Mouse (Mus musculus) E14TG2a.4 (cell line): ENCODE data around the gene Mybph.
A peak's percentile ranks its signal among the peaks of the same experiment; 100 is the strongest.
"Not testable (repeated sequence)": the region's sequence is repeated elsewhere in the genome, so short reads cannot be mapped to it uniquely, and the experiment has no call there.

Experiments
- H3K27me3 ChIP-seq: 2 replicates; pipeline ENCODE4 v1.6.1; 2014; ENCODE audit warnings: low read length, control low read depth; ENCODE audit not compliant: insufficient read depth
- H3K36me3 ChIP-seq: 2 replicates; pipeline ENCODE4 v1.6.1; 2014; ENCODE audit warnings: low read length, control low read depth; ENCODE audit not compliant: insufficient read depth
- H3K4me1 ChIP-seq: replicated peaks from 2 replicates; pipeline ENCODE4 v1.6.1; 2014; ENCODE audit warnings: low read depth, low read length, control low read depth
- H3K4me3 ChIP-seq: replicated peaks from 2 replicates; pipeline ENCODE4 v1.5.1; 2014; ENCODE audit warnings: mild to moderate bottlenecking, low read length
- H3K9me3 ChIP-seq: 2 replicates; pipeline ENCODE4 v1.6.1; 2014; ENCODE audit warnings: low read length, control low read depth
- CTCF ChIP-seq: conservative IDR thresholded peaks from 2 replicates; pipeline ENCODE4 v1.5.1; 2014; ENCODE audit warnings: low read length
- NANOG ChIP-seq: IDR thresholded peaks from 2 replicates; pipeline ENCODE4 v1.6.1; 2014; ENCODE audit warnings: borderline replicate concordance, low read length, mixed read lengths
- POU5F1 ChIP-seq: IDR thresholded peaks from 2 replicates; pipeline ENCODE4 v1.6.1; 2014; ENCODE audit warnings: low read length, borderline replicate concordance

Mybph gene

GRCm38 (mm10) chr1:134243948-134244914, 51.0 kb downstream of the Mybph start:
- Histone ChIP-seq H3K27me3 (peaks cover 68% of the 10 kb centered on the region), H3K36me3 (no peaks in the 10 kb centered on the region), H3K9me3 (no peaks in the 10 kb centered on the region), H3K4me3 (0 out of 2 replicates have a peak overlapping the region, but pooled peaks have one; percentile 5), H3K4me1 (peaks cover 22% of the 10 kb centered on the region)
- TF ChIP-seq NANOG (no peak), CTCF (peak; percentile 80)

- Histone ChIP-seq H3K27me3 (peaks cover 60% of the 10 kb centered on the region), H3K4me3 (peak overlapping the region; percentile 39; the same call in 1 of the 2 replicates), H3K4me1 (peaks cover 22% of the 10 kb centered on the region), H3K9me3 (no peaks in the 10 kb centered on the region), H3K36me3 (no peaks in the 10 kb centered on the region)
- TF ChIP-seq NANOG (no peak), POU5F1 (no peak), CTCF (no peak)
Measured at GRCm38 (mm10) chr1:134245004-134245717, 51.9 kb downstream of the Mybph start.

GRCm38 (mm10) chr1:134246590-134246989, 53.3 kb downstream of the Mybph start:
- peaks cover 45% of the 10 kb centered on the region for H3K27me3 ChIP-seq
- TF ChIP-seq POU5F1 (no peak), NANOG (no peak), CTCF (no peak)
- no peaks in the 10 kb centered on the region for H3K36me3 ChIP-seq
- H3K4me3 ChIP-seq: no peak overlapping the region
- H3K4me1 ChIP-seq: peaks cover 22% of the 10 kb centered on the region
- no peaks in the 10 kb centered on the region for H3K9me3 ChIP-seq

DNA sequence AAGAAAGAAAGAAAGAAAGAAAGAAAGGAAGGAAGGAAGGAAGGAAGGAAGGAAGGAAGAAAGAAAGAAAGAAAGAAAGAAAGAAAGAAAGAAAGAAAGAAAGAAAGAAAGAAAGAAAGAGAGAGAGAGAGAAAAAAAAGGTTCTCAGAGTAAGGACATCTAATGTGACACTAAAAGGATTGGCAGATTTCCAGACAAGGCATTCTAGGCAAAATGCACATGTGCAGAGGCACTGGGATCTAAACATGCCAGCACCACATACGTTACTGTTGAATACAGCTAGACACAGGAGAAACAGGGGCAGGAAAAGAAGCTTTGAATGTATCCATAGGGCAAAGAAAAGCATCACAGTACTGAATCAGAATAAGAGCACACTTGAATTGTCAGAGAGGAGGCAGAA, 56.4 kb downstream of the Mybph start:
- H3K36me3 ChIP-seq, H3K4me3 ChIP-seq, H3K4me1 ChIP-seq, H3K9me3 ChIP-seq: not testable (repeated sequence)
- peaks cover 18% of the 10 kb centered on the region for H3K27me3 ChIP-seq
